8 mouse cellular contexts compared by ENCODE assay signal in genomic region chr17:33930280-33931158, GRCm38 (mm10). TPM values are rescaled to one million over a fixed set of nuclear protein-coding genes. Genes with fewer than 3 reads are reported as not detected.
DNase-seq lines count a peak whose midpoint lies in the region; ATAC-seq and TF ChIP-seq lines count a peak whose summit lies in the region.

No protein-coding gene starts in this region.

- WGBS in forebrain, embryonic 13.5 days = under 1% methylated on average over 30 of the region's 45 CpGs
- WGBS in hindbrain, embryonic 14.5 days = under 1% methylated on average over 43 of the region's 45 CpGs

- ATAC-seq in forebrain, embryonic 13.5 days = no peak
- ATAC-seq in hindbrain, embryonic 14.5 days (ENCODE audit: low FRiP score) = no peak

- no peaks in the 10 kb centered on the region for H3K9me3 ChIP-seq in forebrain, embryonic 13.5 days (replicated peaks)
- no peaks in the 10 kb centered on the region for H3K9me3 ChIP-seq in hindbrain, embryonic 14.5 days (ENCODE audit: control insufficient read depth, low read length)
- no peaks in the 10 kb centered on the region for H3K9me3 ChIP-seq in megakaryocyte, embryonic 14.5 days

- TF ChIP-seq POLR2A in bone marrow macrophage, adult 2 months (IDR thresholded peaks at IDR 0.05; ENCODE audit: borderline replicate concordance, low read depth, low read length) = no peak

- peaks cover 49% of the 10 kb centered on the region for H3K36me3 ChIP-seq in forebrain, embryonic 13.5 days (ENCODE audit: poor library complexity, severe bottlenecking)
- H3K36me3 ChIP-seq in hindbrain, embryonic 14.5 days (replicated peaks; ENCODE audit: control insufficient read depth, insufficient read depth) = peaks cover 39% of the 10 kb centered on the region
- peaks cover 76% of the 10 kb centered on the region for H3K36me3 ChIP-seq in megakaryocyte, embryonic 14.5 days (replicated peaks; ENCODE audit: low read length)

- TF ChIP-seq CTCF in bone marrow macrophage, adult 2 months (IDR thresholded peaks at IDR 0.05; ENCODE audit: low read depth, low read length) = no peak

- H3K4me2 ChIP-seq in forebrain, embryonic 13.5 days = peak overlapping the region; percentile 99
- H3K4me2 ChIP-seq in hindbrain, embryonic 14.5 days (replicated peaks) = peak overlapping the region; percentile 98

- peak; percentile 44 to 53 for DNase-seq in adrenal gland, adult 18-20 months (ENCODE audit: low spot score in 2 of 2)
- DNase-seq in adrenal gland, postnatal 25 days = no peak
- DNase-seq in hindbrain, embryonic 14.5 days (ENCODE audit: low spot score) = no peak
- peak; percentile 54 to 65 for DNase-seq in left cerebral cortex, postnatal 14 days (ENCODE audit: low spot score in 2 of 2)
- peak; percentile 64 to 66 for DNase-seq in spleen, postnatal 10 days (ENCODE audit: low spot score in 2 of 2)

- H3K27ac ChIP-seq in bone marrow macrophage, adult 2 months (ENCODE audit: insufficient read depth, low read depth, low read length) = peak overlapping the region; percentile 100
- peak overlapping the region; percentile 95 for H3K27ac ChIP-seq in forebrain, embryonic 13.5 days
- H3K27ac ChIP-seq in hindbrain, embryonic 14.5 days = peak overlapping the region; percentile 97

- intact Hi-C loops in left cerebral cortex, postnatal 14 days (cut with DNase I) = no loop called here

- H3K4me1 ChIP-seq in bone marrow macrophage, adult 2 months (ENCODE audit: control insufficient read depth, insufficient read depth, low read length) = peaks cover 6% of the 10 kb centered on the region
- H3K4me1 ChIP-seq in forebrain, embryonic 13.5 days = peaks cover 29% of the 10 kb centered on the region
- H3K4me1 ChIP-seq in hindbrain, embryonic 14.5 days (replicated peaks; ENCODE audit: control insufficient read depth, insufficient read depth, low read length) = peaks cover 20% of the 10 kb centered on the region
- H3K4me1 ChIP-seq in megakaryocyte, embryonic 14.5 days = peaks cover 57% of the 10 kb centered on the region

- peak overlapping the region; percentile 96 for H3K4me3 ChIP-seq in bone marrow macrophage, adult 2 months (ENCODE audit: insufficient read depth, low read length)
- H3K4me3 ChIP-seq in forebrain, embryonic 13.5 days = peak overlapping the region; percentile 87
- H3K4me3 ChIP-seq in hindbrain, embryonic 14.5 days (replicated peaks; ENCODE audit: low read length) = peak overlapping the region; percentile 73
- H3K4me3 ChIP-seq in megakaryocyte, embryonic 14.5 days (replicated peaks) = peak overlapping the region; percentile 100

- peak overlapping the region; percentile 94 for H3K9ac ChIP-seq in forebrain, embryonic 13.5 days
- peak overlapping the region; percentile 88 for H3K9ac ChIP-seq in hindbrain, embryonic 14.5 days

- 0 out of 2 replicates have a peak, but pooled peaks cover 2% of the 10 kb centered on the region for H3K27me3 ChIP-seq in forebrain, embryonic 13.5 days
- no peaks in the 10 kb centered on the region for H3K27me3 ChIP-seq in hindbrain, embryonic 14.5 days (ENCODE audit: control insufficient read depth, insufficient read depth, low read length)
- no peaks in the 10 kb centered on the region for H3K27me3 ChIP-seq in megakaryocyte, embryonic 14.5 days (replicated peaks)

RNA-seq across cellular contexts. Expression of gene Rgl2, which starts 1.2 kb away (rescaled TPM):
- total RNA-seq in adrenal gland, adult 18-20 months (2021) = 10 to 100 TPM; 42.8 to 46.3 TPM
- 68.9 and 72.7 TPM in 2 replicates for total RNA-seq in adrenal gland, postnatal 25 days (2021)
- 209 and 216 TPM in 2 replicates for polyA plus RNA-seq in bone marrow macrophage, adult 2 months (2012; ENCODE audit: insufficient read depth, insufficient read length, missing spikeins)
- polyA plus RNA-seq in forebrain, embryonic 13.5 days (2015; fragmentation: Nextera tagmentation; extraction: Ambion mirVana) = 39.3 and 46.6 TPM in 2 replicates
- polyA plus RNA-seq in hindbrain, embryonic 14.5 days (2014; fragmentation: Nextera tagmentation; extraction: Ambion mirVana) = 47.7 and 49.2 TPM in 2 replicates
- 10 to 100 TPM; 65.1 to 68.3 TPM for total RNA-seq in left cerebral cortex, postnatal 14 days (2021)
- 90.4 and 221 TPM in 2 replicates for polyA plus RNA-seq in megakaryocyte, embryonic 14.5 days (2012; ENCODE audit: insufficient read depth, low replicate concordance)

RNA-seq across cellular contexts. Expression of gene Pfdn6, which starts 9.6 kb away (rescaled TPM):
- 10 to 100 TPM; 79.6 to 90.7 TPM for total RNA-seq in adrenal gland, adult 18-20 months (2021)
- total RNA-seq in adrenal gland, postnatal 25 days (2021) = 101 and 102 TPM in 2 replicates
- polyA plus RNA-seq in bone marrow macrophage, adult 2 months (2012; ENCODE audit: insufficient read depth, insufficient read length, missing spikeins) = 54.1 and 54.9 TPM in 2 replicates
- 204 and 214 TPM in 2 replicates for polyA plus RNA-seq in forebrain, embryonic 13.5 days (2015; fragmentation: Nextera tagmentation; extraction: Ambion mirVana)
- 157 and 161 TPM in 2 replicates for polyA plus RNA-seq in hindbrain, embryonic 14.5 days (2014; fragmentation: Nextera tagmentation; extraction: Ambion mirVana)
- total RNA-seq in left cerebral cortex, postnatal 14 days (2021) = 10 to 100 TPM; 88.3 to 99.4 TPM
- polyA plus RNA-seq in megakaryocyte, embryonic 14.5 days (2012; ENCODE audit: insufficient read depth, low replicate concordance) = 39.4 and 269 TPM in 2 replicates

RNA-seq across cellular contexts. Expression of gene Wdr46, which starts 9.9 kb away (rescaled TPM):
- 10 to 100 TPM; 29.2 to 35.7 TPM for total RNA-seq in adrenal gland, adult 18-20 months (2021)
- 38.7 and 40.4 TPM in 2 replicates for total RNA-seq in adrenal gland, postnatal 25 days (2021)
- 10.1 and 10.2 TPM in 2 replicates for polyA plus RNA-seq in bone marrow macrophage, adult 2 months (2012; ENCODE audit: insufficient read depth, insufficient read length, missing spikeins)
- 28.4 and 29.4 TPM in 2 replicates for polyA plus RNA-seq in forebrain, embryonic 13.5 days (2015; fragmentation: Nextera tagmentation; extraction: Ambion mirVana)
- 15.6 and 19.5 TPM in 2 replicates for polyA plus RNA-seq in hindbrain, embryonic 14.5 days (2014; fragmentation: Nextera tagmentation; extraction: Ambion mirVana)
- total RNA-seq in left cerebral cortex, postnatal 14 days (2021) = 10 to 100 TPM; 14.1 to 17.2 TPM
- polyA plus RNA-seq in megakaryocyte, embryonic 14.5 days (2012; ENCODE audit: insufficient read depth, low replicate concordance) = 58.7 and 64.2 TPM in 2 replicates

RNA-seq across cellular contexts. Expression of gene Zbtb22, which starts 14.8 kb away (rescaled TPM):
- 10 to 100 TPM; 20.3 to 23.3 TPM for total RNA-seq in adrenal gland, adult 18-20 months (2021)
- 27.4 and 38.8 TPM in 2 replicates for total RNA-seq in adrenal gland, postnatal 25 days (2021)
- 21.8 and 24.0 TPM in 2 replicates for polyA plus RNA-seq in bone marrow macrophage, adult 2 months (2012; ENCODE audit: insufficient read depth, insufficient read length, missing spikeins)
- 18.1 and 20.6 TPM in 2 replicates for polyA plus RNA-seq in forebrain, embryonic 13.5 days (2015; fragmentation: Nextera tagmentation; extraction: Ambion mirVana)
- polyA plus RNA-seq in hindbrain, embryonic 14.5 days (2014; fragmentation: Nextera tagmentation; extraction: Ambion mirVana) = 10.4 and 11.4 TPM in 2 replicates
- total RNA-seq in left cerebral cortex, postnatal 14 days (2021) = 10 to 100 TPM; 29.7 to 35.2 TPM
- 45.3 and 51.7 TPM in 2 replicates for polyA plus RNA-seq in megakaryocyte, embryonic 14.5 days (2012; ENCODE audit: insufficient read depth, low replicate concordance)

RNA-seq across cellular contexts. Expression of gene Tapbp, which starts 14.8 kb away (rescaled TPM):
- total RNA-seq in adrenal gland, adult 18-20 months (2021) = 100 to 1,000 TPM; 179 to 234 TPM
- 101 and 166 TPM in 2 replicates for total RNA-seq in adrenal gland, postnatal 25 days (2021)
- polyA plus RNA-seq in bone marrow macrophage, adult 2 months (2012; ENCODE audit: insufficient read depth, insufficient read length, missing spikeins) = 389 and 454 TPM in 2 replicates
- 12.3 and 15.0 TPM in 2 replicates for polyA plus RNA-seq in forebrain, embryonic 13.5 days (2015; fragmentation: Nextera tagmentation; extraction: Ambion mirVana)
- 24.9 and 29.6 TPM in 2 replicates for polyA plus RNA-seq in hindbrain, embryonic 14.5 days (2014; fragmentation: Nextera tagmentation; extraction: Ambion mirVana)
- total RNA-seq in left cerebral cortex, postnatal 14 days (2021) = 10 to 100 TPM; 23.3 to 35.7 TPM
- 362 and 606 TPM in 2 replicates for polyA plus RNA-seq in megakaryocyte, embryonic 14.5 days (2012; ENCODE audit: insufficient read depth, low replicate concordance)

Comparison
In these comparisons a context has a peak if more than half of its experiments do, and no peak if none do; other contexts are left out.
1. DNase-seq: peak in adrenal gland, adult 18-20 months (2 of 2), left cerebral cortex, postnatal 14 days (2 of 2) and spleen, postnatal 10 days (2 of 2); none in adrenal gland, postnatal 25 days (single experiment) and hindbrain, embryonic 14.5 days (single experiment).
2. Peak in every context shown above with its lines, with median percentiles within 50 percentile points of each other: H3K27ac ChIP-seq and H3K4me3 ChIP-seq.